Mouse (Mus musculus) splenic B cell, adult 2 months (primary cell): ENCODE data around the gene Prr5l.

ENCODE experiments used
- DNase-seq: peaks from one replicate; pipeline ENCODE4 v3.0.0-alpha.2; 2011; ENCODE audit warnings: low read depth, low spot score
- H3K27me3 ChIP-seq: 2 replicates; pipeline ENCODE4 v1.6.1; 2012; ENCODE audit warnings: mild to moderate bottlenecking, low read length, moderate library complexity, mixed read lengths; ENCODE audit not compliant: control insufficient read depth, poor library complexity, insufficient read depth, severe bottlenecking
- H3K36me3 ChIP-seq: 2 replicates; pipeline ENCODE4 v1.6.1; 2012; ENCODE audit warnings: mild to moderate bottlenecking, low read length, moderate library complexity, mixed read lengths; ENCODE audit not compliant: control insufficient read depth, poor library complexity, insufficient read depth, severe bottlenecking

The Prr5l gene

GRCm38 (mm10) chr2:101792130-101792529 lies 90.7 kb downstream of the Prr5l start:
- no peak for DNase-seq
- H3K36me3 ChIP-seq: no peaks in the 10 kb centered on the region
- no peaks in the 10 kb centered on the region for H3K27me3 ChIP-seq

GRCm38 (mm10) chr2:101783255-101783654 lies 99.6 kb downstream of the Prr5l start:
- DNase-seq: no peak
- Histone ChIP-seq H3K36me3 (no peaks in the 10 kb centered on the region), H3K27me3 (no peaks in the 10 kb centered on the region)

- no peaks in the 10 kb centered on the region for H3K27me3 ChIP-seq
- DNase-seq: no peak
- H3K36me3 ChIP-seq: no peaks in the 10 kb centered on the region
These were observed 101.5 kb downstream of the Prr5l start for GRCm38 (mm10) chr2:101781357-101781777.

DNA sequence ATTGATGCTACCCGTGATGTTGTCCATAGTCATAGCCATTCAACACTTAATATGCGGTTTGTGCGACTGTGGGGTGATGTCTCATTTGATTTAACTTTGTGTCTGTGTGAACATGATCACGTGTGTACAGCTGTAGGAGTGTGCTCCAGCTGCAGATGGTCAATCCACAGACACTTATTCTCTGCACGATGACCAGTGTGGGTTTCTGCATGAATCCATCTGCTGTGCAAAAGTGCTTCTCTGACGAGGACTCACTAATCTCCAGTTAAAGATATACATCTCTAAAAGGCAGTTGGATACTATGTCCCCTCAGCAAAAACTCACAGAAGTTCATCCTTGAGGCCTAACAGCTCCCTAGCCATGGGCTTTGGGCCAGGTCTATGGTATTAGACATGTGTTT lies 104.7 kb downstream of the Prr5l start:
- no peaks in the 10 kb centered on the region for H3K27me3 ChIP-seq
- no peak for DNase-seq
- no peaks in the 10 kb centered on the region for H3K36me3 ChIP-seq

DNA sequence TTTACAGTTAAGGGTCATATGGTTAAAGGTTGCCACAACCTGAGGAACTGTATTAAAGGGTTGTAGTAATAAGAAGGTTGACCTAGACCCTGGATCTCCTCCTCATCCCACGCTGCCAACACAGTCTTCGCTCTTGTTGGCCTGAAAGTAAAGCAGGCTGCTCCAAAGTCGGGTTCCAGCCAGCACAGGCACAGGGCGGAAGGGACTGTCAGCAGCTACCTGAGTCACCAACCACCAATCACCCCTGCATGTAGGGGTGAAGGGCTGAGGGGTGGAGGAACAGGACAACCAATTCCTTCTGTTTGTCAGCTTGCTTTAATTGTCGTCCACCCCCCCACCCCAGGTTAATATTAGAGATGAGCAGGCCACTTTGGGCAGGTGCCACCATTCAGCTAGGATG lies 119.3 kb downstream of the Prr5l start:
- H3K36me3 ChIP-seq: no peaks in the 10 kb centered on the region
- no peaks in the 10 kb centered on the region for H3K27me3 ChIP-seq
- no peak for DNase-seq

DNA sequence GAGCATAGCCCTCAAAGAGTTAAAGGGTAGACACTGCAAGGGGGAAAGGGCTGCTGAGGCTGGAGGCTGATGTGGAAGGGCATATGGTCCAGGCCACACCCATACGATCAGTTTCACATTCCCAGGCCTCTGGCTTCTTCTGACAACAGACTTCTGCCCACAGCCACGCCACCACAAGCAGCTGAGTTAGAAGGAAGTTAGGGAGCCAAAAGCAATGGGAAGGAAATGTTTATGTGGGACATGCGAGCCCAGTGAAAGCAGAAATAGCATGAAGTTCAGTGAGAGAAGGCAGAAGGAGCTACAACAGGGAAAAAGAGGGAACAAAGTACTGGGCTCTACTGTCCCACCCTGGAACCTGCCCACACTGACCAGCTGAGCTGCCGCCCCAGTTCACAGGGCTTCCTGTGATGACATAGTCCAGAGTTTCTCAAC lies 119.9 kb downstream of the Prr5l start:
- no peaks in the 10 kb centered on the region for H3K36me3 ChIP-seq
- H3K27me3 ChIP-seq: no peaks in the 10 kb centered on the region
- no peak for DNase-seq

- Histone ChIP-seq H3K36me3 (no peaks in the 10 kb centered on the region), H3K27me3 (no peaks in the 10 kb centered on the region)
- DNase-seq: peak; percentile 33
These were observed 120.4 kb downstream of the Prr5l start for GRCm38 (mm10) chr2:101762405-101762804.

DNA sequence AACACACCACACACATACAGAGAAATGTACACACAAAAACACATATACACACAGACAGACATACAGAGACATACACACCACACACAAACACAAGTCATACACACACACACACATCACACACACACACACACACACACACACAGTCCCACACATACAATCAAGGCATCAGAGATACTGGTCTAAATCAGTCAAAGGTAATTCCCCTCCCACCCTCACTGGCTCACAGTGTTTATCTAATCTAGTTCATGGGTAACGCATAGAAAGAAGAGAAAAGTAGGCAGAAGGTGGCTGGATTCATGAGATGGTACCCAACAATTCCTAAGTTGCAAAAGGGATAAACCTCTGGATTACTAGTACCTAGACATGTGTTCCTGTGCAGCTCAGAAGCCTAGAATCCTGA lies 120.9 kb downstream of the Prr5l start:
- DNase-seq: no peak

GRCm38 (mm10) chr2:101759523-101760277 lies 123.1 kb downstream of the Prr5l start:
- no peak for DNase-seq
- H3K36me3 ChIP-seq: no peaks in the 10 kb centered on the region
- H3K27me3 ChIP-seq: no peaks in the 10 kb centered on the region

More for the DNA sequence above, 120.9 kb downstream of the Prr5l start:
- no peaks in the 10 kb centered on the region for H3K36me3 ChIP-seq
- H3K27me3 ChIP-seq: no peaks in the 10 kb centered on the region

DNA sequence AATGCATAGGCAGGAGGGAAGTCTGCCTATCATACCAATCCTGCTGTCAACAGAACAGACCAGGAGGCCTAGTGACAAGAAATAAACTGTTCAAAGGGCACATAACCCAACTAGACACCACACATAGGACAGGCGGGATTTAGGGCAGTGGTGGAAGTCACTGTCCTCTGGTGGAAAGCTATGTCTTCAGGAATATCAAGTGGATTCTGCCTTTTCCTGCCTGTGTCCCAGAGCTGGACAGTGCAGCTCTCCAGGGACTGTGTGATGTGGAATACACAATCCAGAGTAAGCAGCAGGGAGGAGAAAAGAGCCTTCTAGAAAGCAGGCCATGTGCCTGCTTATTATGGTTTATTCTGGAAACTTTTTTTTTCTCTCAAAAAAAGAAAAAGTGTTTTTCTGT lies 125.0 kb downstream of the Prr5l start:
- no peak for DNase-seq
- Histone ChIP-seq H3K36me3 (no peaks in the 10 kb centered on the region), H3K27me3 (no peaks in the 10 kb centered on the region)

- H3K27me3 ChIP-seq: no peaks in the 10 kb centered on the region
- DNase-seq: peak; percentile 29
- no peaks in the 10 kb centered on the region for H3K36me3 ChIP-seq
These were observed 126.6 kb downstream of the Prr5l start for GRCm38 (mm10) chr2:101756069-101756753.

GRCm38 (mm10) chr2:101754939-101755555 lies 127.8 kb downstream of the Prr5l start:
- Histone ChIP-seq H3K36me3 (no peaks in the 10 kb centered on the region), H3K27me3 (no peaks in the 10 kb centered on the region)
- no peak for DNase-seq

- DNase-seq: no peak
- no peaks in the 10 kb centered on the region for H3K36me3 ChIP-seq
- H3K27me3 ChIP-seq: no peaks in the 10 kb centered on the region
These were observed 128.4 kb downstream of the Prr5l start for GRCm38 (mm10) chr2:101754428-101754827.

DNA sequence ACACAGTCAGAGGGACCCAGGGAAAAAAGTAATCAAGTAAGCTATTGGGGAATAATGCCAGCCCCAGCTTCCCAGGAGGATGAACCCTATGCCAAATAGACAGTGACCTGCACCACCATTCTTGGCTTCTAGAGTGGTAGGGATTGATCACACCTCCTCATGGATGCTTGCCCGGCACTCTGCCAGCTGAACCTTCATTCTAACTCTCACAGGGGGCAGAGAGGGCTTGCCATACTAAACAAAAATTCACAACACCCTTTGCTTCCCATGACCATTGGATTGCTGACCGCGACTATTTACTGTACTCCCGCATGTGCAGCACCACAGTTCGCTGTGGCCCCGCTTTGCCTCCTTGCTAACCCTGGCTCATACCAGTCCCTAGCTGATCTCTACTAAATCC lies 129.8 kb downstream of the Prr5l start:
- no peaks in the 10 kb centered on the region for H3K27me3 ChIP-seq
- no peaks in the 10 kb centered on the region for H3K36me3 ChIP-seq
- DNase-seq: no peak

GRCm38 (mm10) chr2:101752402-101752801 lies 130.4 kb downstream of the Prr5l start:
- H3K36me3 ChIP-seq: no peaks in the 10 kb centered on the region
- no peak for DNase-seq
- no peaks in the 10 kb centered on the region for H3K27me3 ChIP-seq
